Mouse (Mus musculus) adrenal gland, postnatal 4 days (tissue): ENCODE results near the gene Lrg1. TPM values are rescaled to one million over a fixed set of nuclear protein-coding genes. Genes with fewer than 3 reads are reported as not detected.

Experiments
- DNase-seq, 2 experiments: peaks; one replicate each; pipeline ENCODE4 v3.0.0; 2021 to 2022; ENCODE audit warnings: low spot score in 2 of 2, mixed read lengths in 2 of 2
- long read RNA-seq, 2 experiments: library from polyadenylated mRNA; stranded (forward); transcript quantifications; one replicate each; pipeline ENCODE4 v2.0.0; 2021
- total RNA-seq, 2 experiments: library from RNA; stranded (reverse); gene quantifications; 2 replicates each; pipeline ENCODE4 v1.2.3; 2021

The Lrg1 gene
- 10 to 100 TPM in 1 of 2 experiments, 1 to 10 TPM in 1; 5.5 to 10.1 TPM for total RNA-seq
- long read RNA-seq, experiment 1, transcript Lrg1-201 (2 exons, 1,408 nt), result major isoform, 21 of 23 reads
- long read RNA-seq, experiment 1, partial matches to known transcripts, result 0 of 23 reads
- long read RNA-seq, experiment 1, other reads (novel, unspliced or antisense), result 2 of 23 reads
- long read RNA-seq, experiment 2, transcript Lrg1-201 (2 exons, 1,408 nt), result major isoform, 7 of 10 reads
- long read RNA-seq, experiment 2, partial matches to known transcripts, result 0 of 10 reads
- long read RNA-seq, experiment 2, other reads (novel, unspliced or antisense), result 3 of 10 reads

- no peak for DNase-seq
Measured at GRCm38 (mm10) chr17:56121826-56122225, at the start of gene Lrg1. Lrg1 (minus strand) TSS chr17:56122001.

DNA sequence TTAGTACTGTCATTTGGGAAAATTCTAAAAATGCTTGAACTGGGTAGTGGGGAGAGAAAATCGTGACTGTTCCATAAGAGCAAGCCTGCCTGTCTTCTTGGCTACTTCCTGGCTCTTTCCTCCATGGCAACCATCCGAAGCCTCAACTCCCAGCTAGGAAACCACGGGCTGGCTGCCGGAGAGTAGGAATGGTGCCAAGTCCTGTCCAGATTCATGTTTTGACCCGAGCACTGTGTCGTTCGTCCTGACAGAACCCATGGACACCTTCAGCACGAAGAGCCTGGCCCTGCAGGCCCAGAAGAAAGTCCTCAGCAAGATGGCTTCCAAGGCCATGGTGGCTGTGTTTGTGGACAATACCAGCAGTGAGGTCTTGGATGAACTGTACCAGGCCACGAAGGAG lies 49.7 kb upstream of the Lrg1 start:
- no peak for DNase-seq

DNA sequence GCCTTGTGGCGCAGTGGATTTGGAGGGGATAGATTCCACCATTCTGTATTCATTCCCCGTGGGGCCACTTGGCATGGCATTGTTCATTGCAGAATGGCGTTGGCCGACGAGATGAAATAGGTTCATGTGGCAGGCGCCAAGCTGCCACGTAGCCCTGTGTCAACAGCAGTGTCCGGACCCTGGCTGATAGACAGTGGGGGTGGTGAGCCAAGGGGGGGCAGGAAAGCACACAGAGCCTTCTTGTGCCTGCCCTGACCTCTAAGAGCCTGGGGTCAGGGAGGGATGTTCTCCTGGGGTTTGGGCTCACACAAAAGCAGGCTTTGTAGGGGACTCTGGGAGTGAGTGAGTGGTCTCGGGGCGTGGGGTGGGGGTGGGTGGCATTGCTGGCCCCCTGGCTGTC lies 48.8 kb upstream of the Lrg1 start:
- no peak for DNase-seq

- DNase-seq, result no peak
Measured at GRCm38 (mm10) chr17:56169830-56170229, 48.0 kb upstream of the Lrg1 start.

DNA sequence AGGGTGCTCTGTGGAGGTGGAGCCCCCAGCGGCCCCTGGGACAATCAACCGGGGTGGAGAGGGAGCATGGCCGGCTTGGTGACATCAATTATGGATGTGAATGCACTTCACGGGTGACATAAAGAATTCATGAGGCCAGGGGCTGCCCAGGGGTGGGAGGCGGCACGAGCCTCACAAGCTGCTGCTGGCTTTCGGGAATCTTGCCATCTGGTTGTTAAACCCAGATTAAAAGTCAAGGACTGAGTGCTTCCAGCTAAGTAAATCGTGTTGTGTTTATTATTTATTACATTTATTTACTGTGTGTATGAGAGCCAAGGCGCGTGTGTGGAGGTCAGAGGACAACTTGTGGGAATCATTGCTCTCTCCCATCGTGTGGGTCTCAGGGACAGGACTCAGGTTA lies 43.9 kb upstream of the Lrg1 start:
- no peak for DNase-seq

GRCm38 (mm10) chr17:56164510-56164909 lies 42.7 kb upstream of the Lrg1 start:
- DNase-seq, result no peak

GRCm38 (mm10) chr17:56163523-56164102 lies 41.8 kb upstream of the Lrg1 start:
- DNase-seq, result no peak

DNA sequence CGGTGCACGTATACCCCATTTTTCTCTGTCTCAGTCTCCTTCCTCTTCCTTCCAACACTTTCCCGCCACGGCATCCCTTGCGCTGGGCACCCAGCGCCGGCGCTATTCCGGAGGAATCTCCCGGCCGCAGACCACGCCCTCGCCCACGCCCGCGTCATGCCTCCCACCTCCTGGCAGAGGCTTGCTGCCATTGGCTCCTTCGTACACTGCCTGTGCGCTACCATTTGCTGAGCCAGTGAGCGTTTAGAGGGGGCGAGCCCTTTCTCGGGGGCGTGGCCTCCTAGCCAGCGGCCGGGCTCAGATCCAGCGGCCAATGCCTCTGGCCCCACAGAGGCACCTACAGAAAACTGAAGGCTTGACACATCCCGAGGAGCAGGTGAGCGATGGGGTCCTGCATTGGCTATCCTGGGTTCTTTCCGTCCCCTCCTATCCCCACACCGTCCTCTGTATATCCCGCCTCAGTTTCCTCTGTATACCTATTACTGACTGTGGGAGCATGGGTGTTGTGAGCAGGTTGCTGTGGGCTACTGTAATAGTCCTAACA lies 40.5 kb upstream of the Lrg1 start, which contains the start of gene Tnfaip8l1:
Gene Tnfaip8l1, plus strand, starts transcription at position 247 of the 544 bp plus-strand sequence.
- DNase-seq, result peak; percentile 80 to 86

GRCm38 (mm10) chr17:56159729-56160128 lies 37.9 kb upstream of the Lrg1 start:
- DNase-seq, result peak in 1 of 2 experiments; percentile 45

DNA sequence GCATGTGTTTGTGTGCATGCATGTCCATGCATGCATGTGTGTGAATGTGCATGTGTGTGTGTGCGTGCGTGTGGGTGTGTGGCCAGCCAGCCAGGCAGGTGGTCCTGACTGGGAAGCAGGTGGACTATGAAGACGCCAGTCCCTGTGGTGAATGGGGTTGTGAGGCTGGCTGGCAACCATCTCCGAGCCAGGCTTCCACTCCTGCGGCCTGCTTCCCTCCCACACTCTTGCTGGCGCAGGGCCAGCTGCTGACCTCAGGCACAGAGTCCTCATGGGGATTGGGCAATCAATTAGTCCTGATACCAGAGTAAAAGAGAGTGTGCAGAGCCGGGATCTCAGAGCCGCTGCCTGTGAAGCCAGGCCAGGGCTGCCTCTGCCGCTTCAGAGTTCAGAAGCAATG lies 31.8 kb upstream of the Lrg1 start:
- peak in 1 of 2 experiments; percentile 60 for DNase-seq

DNA sequence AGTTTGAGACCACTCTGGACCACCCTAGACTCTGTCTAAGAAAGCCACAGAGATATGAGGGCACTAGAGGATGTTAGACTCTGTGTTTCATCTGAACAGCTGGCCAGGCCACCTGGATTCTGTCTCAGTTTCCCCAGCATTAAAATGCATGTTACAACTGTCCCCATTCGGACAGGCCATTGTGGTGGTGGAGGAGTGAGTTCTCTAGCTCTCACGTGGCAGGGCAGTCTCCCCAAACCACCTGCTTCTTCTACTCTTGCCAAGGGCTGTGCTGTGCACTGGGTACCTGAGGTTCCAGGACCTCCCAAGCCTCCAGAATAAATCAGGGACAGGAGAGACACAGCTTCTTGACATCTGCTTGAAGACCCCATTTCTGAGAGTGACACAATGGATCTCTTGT lies 28.1 kb upstream of the Lrg1 start:
- DNase-seq, result no peak

- no peak for DNase-seq
Measured at GRCm38 (mm10) chr17:56148790-56149618, 27.2 kb upstream of the Lrg1 start.

DNA sequence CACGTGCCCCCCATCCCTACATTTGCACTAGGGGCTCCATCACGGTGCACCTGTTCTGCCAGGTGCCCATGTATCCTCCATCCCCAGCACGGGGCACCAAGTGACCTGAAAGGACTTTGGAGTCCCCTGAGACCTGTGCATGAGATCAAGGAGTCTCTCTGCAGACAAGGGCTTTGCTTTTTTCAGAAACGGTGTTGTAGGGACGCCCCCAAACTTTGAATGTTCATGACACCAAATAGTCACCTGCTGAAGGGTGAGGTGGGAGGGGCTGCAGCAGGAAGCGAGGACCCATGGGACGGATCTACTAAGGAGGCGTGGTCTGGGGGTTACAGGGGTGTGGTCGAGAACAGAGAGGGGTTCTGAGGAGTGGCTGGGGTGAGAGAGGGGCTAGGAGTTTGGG lies 26.5 kb upstream of the Lrg1 start:
- DNase-seq, result no peak

- no peak for DNase-seq
Measured at GRCm38 (mm10) chr17:56147420-56147819, 25.6 kb upstream of the Lrg1 start.

GRCm38 (mm10) chr17:56146131-56146530 lies 24.3 kb upstream of the Lrg1 start:
- no peak for DNase-seq

- DNase-seq, result no peak
Measured at GRCm38 (mm10) chr17:56144546-56144945, 22.7 kb upstream of the Lrg1 start.

DNA sequence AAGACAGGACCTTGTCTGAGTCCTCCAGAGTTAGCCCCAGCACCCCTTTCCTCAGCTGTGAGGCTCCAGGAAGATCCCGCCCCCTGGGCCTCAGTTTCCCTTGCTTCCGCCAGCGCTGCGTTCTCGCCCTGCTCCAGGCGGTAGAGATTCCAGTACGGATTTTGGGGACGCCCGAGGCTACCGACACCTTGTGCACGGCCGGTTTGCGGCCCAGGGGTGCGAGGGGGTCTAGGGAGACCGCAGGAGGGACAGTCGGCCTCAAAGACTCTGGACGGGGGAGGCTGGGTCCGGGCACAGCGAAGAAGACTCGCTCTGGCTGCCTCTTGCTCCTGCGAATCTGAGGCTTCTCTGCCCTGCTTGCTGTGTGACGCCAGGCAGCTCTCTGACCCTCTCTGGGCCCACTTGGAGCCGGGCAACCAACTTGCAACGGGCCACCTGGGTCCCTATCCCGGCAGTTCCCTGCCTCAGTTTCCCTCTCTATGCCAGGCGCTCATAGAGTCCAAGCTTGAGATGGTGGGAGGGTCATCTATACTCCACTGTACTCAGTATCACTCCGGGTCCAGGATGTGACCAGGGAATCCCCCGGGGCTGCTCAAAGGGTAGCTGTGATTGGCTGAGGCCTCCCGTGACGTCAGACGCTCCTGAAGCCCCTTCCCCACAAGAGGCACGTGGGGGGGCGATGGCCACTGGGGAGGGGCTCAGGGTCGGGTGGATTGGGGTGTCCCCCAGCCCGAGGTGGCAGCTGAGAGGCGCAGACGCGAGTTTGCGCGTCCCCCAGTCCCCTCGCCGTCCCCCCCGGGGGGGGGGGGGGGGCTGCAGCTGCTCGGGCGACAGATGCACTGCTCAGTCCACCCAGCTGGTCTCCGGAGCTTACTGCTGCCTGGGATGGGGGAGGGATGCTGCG lies 20.2 kb upstream of the Lrg1 start:
- DNase-seq, result no peak

DNA sequence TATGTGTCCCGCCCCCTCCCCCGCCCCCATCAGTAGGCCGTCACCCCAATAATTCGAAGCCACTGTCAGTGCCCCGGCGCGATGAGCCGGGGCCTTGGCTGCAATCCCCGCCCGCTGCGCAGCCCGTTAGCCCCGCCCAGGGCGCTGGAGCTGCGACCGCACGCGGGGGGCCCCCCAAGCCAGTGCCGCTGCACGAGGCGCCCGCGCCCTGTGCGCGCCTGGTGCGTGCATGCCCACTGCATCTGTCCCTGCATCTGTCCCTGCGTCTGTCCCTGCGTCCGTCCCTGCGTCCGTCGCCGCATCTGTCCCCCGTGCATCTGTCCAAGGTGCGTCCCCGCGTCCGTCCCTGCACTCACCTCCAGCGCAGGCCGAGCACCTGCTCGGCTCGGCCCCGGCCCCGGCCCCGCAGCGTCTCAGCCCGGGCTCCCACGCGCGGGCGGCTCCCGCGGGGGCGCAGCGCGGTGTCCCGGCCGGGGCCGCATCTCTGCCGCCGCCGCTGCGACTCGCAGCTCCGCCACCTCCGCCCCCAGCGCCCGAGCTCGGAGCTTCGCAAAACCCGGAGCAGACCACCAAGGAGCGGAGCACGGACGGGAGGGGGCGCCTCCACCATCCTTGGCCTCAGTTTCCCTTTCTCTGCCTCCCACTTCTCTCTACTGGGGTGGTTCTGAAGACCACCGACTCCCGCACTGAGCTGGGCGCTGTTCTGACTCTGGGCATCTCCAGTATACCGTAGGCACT lies 18.2 kb upstream of the Lrg1 start, which contains the start of gene Sema6b:
Gene Sema6b, minus strand, starts transcription at position 486 of the 738 bp plus-strand sequence.
- DNase-seq, result no peak

DNA sequence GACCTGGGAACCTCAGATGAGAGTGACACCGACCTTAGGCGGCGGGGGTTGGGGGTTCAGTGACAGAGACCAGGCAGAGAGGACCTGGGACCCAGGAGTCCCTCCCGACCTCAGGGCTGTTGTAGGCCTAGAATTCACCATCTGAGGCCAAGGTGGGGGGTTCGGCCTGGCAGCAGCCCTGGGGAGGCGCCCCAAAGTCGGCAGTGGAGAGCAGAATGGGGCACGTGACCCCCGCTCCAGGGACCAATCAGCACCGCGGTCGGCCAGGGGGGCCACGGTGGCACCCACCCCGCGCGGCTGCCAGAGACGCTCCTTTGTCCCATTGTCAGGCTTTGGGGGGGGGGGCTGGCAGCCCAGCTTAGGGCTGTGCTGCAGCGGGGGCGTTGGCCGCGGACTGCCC lies 17.6 kb upstream of the Lrg1 start:
- DNase-seq, result no peak
